Mouse (Mus musculus) lung, postnatal 14 days (tissue): ENCODE data around the gene Smc3.

Experiments used
- DNase-seq: peaks from one replicate; pipeline ENCODE4 v3.0.0; 2021

The Smc3 gene

GRCm38 (mm10) chr19:53657437-53657836 lies 57.2 kb downstream of the Smc3 start:
- no peak for DNase-seq

- no peak for DNase-seq
These were observed 60.7 kb downstream of the Smc3 start for GRCm38 (mm10) chr19:53660722-53661420.

- no peak for DNase-seq
These were observed 61.9 kb downstream of the Smc3 start for GRCm38 (mm10) chr19:53661938-53662722.

- DNase-seq: no peak
These were observed 64.6 kb downstream of the Smc3 start for GRCm38 (mm10) chr19:53664831-53665230.

GRCm38 (mm10) chr19:53665391-53665790 lies 65.2 kb downstream of the Smc3 start:
- DNase-seq: no peak

GRCm38 (mm10) chr19:53666708-53667107 lies 66.5 kb downstream of the Smc3 start:
- DNase-seq: no peak

GRCm38 (mm10) chr19:53668821-53669220 lies 68.6 kb downstream of the Smc3 start:
- DNase-seq: no peak

- no peak for DNase-seq
These were observed 70.5 kb downstream of the Smc3 start for GRCm38 (mm10) chr19:53670625-53671141.

- DNase-seq: no peak
These were observed 71.2 kb downstream of the Smc3 start for GRCm38 (mm10) chr19:53671432-53671831.

GRCm38 (mm10) chr19:53674131-53674925 lies 74.1 kb downstream of the Smc3 start:
- no peak for DNase-seq

GRCm38 (mm10) chr19:53676228-53676627 lies 76.0 kb downstream of the Smc3 start:
- DNase-seq: no peak

- DNase-seq: peak; percentile 64
These were observed 76.8 kb downstream of the Smc3 start, which contains the start of gene Rbm20 for GRCm38 (mm10) chr19:53676718-53677634. Gene Rbm20 (plus strand): TSS chr19:53677306.

- no peak for DNase-seq
These were observed 79.0 kb downstream of the Smc3 start for GRCm38 (mm10) chr19:53679194-53679593.

- DNase-seq: no peak
These were observed 79.8 kb downstream of the Smc3 start for GRCm38 (mm10) chr19:53679981-53680380.

- no peak for DNase-seq
These were observed 82.2 kb downstream of the Smc3 start for GRCm38 (mm10) chr19:53682427-53682826.

GRCm38 (mm10) chr19:53687592-53687991 lies 87.4 kb downstream of the Smc3 start:
- no peak for DNase-seq

- DNase-seq: no peak
These were observed 90.6 kb downstream of the Smc3 start for GRCm38 (mm10) chr19:53690816-53691215.

- DNase-seq: no peak
These were observed 93.8 kb downstream of the Smc3 start for GRCm38 (mm10) chr19:53694020-53694419.
